Comparison of ENCODE assay signal across 18 mouse cellular contexts in the genomic region with DNA sequence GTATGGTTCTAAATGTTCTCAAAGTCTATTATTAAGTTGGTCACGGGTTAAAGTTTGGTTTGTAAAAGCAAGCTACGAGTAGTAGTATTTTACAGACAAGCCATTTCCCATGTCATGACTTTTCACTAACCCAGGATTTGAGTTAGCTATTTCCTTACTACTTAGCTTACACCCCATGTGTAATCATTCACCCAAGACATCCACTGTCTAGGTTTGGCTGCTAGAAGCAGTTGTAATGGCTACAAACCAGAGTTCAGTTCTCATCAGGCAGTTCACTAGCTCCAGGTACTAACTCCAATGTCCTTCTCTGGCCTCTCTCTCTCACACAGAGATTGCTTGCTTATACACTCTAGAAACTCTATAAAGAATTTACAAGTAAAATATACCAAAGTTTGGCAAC.
"Had no signal": no experiment of that assay in that cellular context is flagged by ENCODE, and none has a peak within 500 bp of the region (broad histone marks: within the 10 kb centered on the region; RNA-seq: fewer than 3 reads in every experiment).

No protein-coding gene starts in this region.

- H3K27me3 ChIP-seq: intestine, embryonic 15.5 days; limb, embryonic 12.5 days; limb, embryonic 15.5 days; midbrain, embryonic 12.5 days; midbrain, embryonic 15.5 days; neural tube, embryonic 13.5 days; stomach, embryonic 15.5 days had no signal

- H3K27ac ChIP-seq: intestine, embryonic 15.5 days; limb, embryonic 12.5 days; limb, embryonic 15.5 days; liver, embryonic 14.5 days; macrophage; midbrain, embryonic 12.5 days; midbrain, embryonic 15.5 days; neural tube, embryonic 13.5 days; stomach, embryonic 15.5 days had no signal

- H3K4me3 ChIP-seq: intestine, embryonic 15.5 days; limb, embryonic 12.5 days; limb, embryonic 15.5 days; midbrain, embryonic 12.5 days; midbrain, embryonic 15.5 days; neural tube, embryonic 13.5 days; stomach, embryonic 15.5 days had no signal

- DNase-seq: left cerebral cortex, postnatal 4 days; liver, postnatal 0 days; lung, embryonic 14.5 days; retina, postnatal 1 day; right cerebral cortex, postnatal 25 days; spleen, adult 18-20 months; thymus, postnatal 25 days had no signal

- H3K4me2 ChIP-seq: intestine, embryonic 15.5 days; limb, embryonic 12.5 days; limb, embryonic 15.5 days; liver, embryonic 11.5 days; lung, embryonic 14.5 days; midbrain, embryonic 12.5 days; midbrain, embryonic 15.5 days; neural tube, embryonic 13.5 days; stomach, embryonic 15.5 days had no signal

- H3K4me1 ChIP-seq: intestine, embryonic 15.5 days; limb, embryonic 12.5 days; limb, embryonic 15.5 days; midbrain, embryonic 12.5 days; midbrain, embryonic 15.5 days; neural tube, embryonic 13.5 days; stomach, embryonic 15.5 days had no signal

- H3K9ac ChIP-seq: intestine, embryonic 15.5 days; limb, embryonic 12.5 days; limb, embryonic 15.5 days; liver, embryonic 14.5 days; liver, postnatal 0 days; lung, embryonic 14.5 days; midbrain, embryonic 12.5 days; midbrain, embryonic 15.5 days; neural tube, embryonic 13.5 days; stomach, embryonic 15.5 days had no signal

- ATAC-seq: intestine, embryonic 15.5 days; liver, postnatal 0 days; lung, postnatal 0 days; midbrain, embryonic 15.5 days had no signal

- H3K9me3 ChIP-seq: intestine, embryonic 15.5 days; limb, embryonic 12.5 days; limb, embryonic 15.5 days; midbrain, embryonic 12.5 days; midbrain, embryonic 15.5 days; neural tube, embryonic 13.5 days; stomach, embryonic 15.5 days had no signal
